Mouse (Mus musculus) hindbrain, embryonic 13.5 days (tissue): Measurements from ENCODE around the gene Mfsd12. TPM values are rescaled to one million over a fixed set of nuclear protein-coding genes. Genes with fewer than 3 reads are reported as not detected.
A peak's percentile ranks its signal among the peaks of the same experiment; 100 is the strongest.

Experiments
- ATAC-seq: fragments of 200-750 bp; cut with Nextera tagmentation; 2 replicates; pipeline ENCODE4 v1.8.0; 2017; ENCODE audit warnings: moderate TSS enrichment; ENCODE audit not compliant: low FRiP score
- H3K27ac ChIP-seq: fragments of 300-500 bp; sonication (generic); 2 replicates; pipeline ENCODE4 v1.5.1; 2015; ENCODE audit warnings: inconsistent platforms, mild to moderate bottlenecking, moderate library complexity
- H3K27me3 ChIP-seq: fragments of 300-500 bp; sonication (generic); 2 replicates; pipeline ENCODE4 v1.6.1; 2015; ENCODE audit warnings: mild to moderate bottlenecking, inconsistent platforms
- H3K36me3 ChIP-seq: fragments of 300-500 bp; sonication (generic); 2 replicates; pipeline ENCODE4 v1.6.1; 2015; ENCODE audit warnings: mild to moderate bottlenecking, inconsistent platforms
- H3K4me1 ChIP-seq: fragments of 300-500 bp; sonication (generic); replicated peaks from 2 replicates; pipeline ENCODE4 v1.6.1; 2015; ENCODE audit warnings: inconsistent platforms
- H3K4me2 ChIP-seq: fragments of 300-500 bp; sonication (generic); 2 replicates; pipeline ENCODE4 v1.6.1; 2015; ENCODE audit warnings: inconsistent platforms, mild to moderate bottlenecking, moderate library complexity
- H3K4me3 ChIP-seq: fragments of 300-500 bp; sonication (generic); 2 replicates; pipeline ENCODE4 v1.5.1; 2015; ENCODE audit warnings: mild to moderate bottlenecking, inconsistent platforms
- H3K9ac ChIP-seq: fragments of 300-500 bp; sonication (generic); 2 replicates; pipeline ENCODE4 v1.6.1; 2015; ENCODE audit warnings: mild to moderate bottlenecking, inconsistent platforms
- H3K9me3 ChIP-seq: fragments of 300-500 bp; sonication (generic); 2 replicates; pipeline ENCODE4 v1.6.1; 2016; ENCODE audit warnings: inconsistent platforms
- WGBS: fragments of 180-500 bp; shearing (Covaris S2); methylation state at CpG from one replicate; pipeline ENCODE4 v1.1.7; 2015; 5-methylcytosine and 5-hydroxymethylcytosine counted together
- polyA plus RNA-seq: library from polyadenylated mRNA; unstranded; fragments of >200 nt; fragmentation: Nextera tagmentation; extraction: Ambion mirVana; gene quantifications from 2 replicates; pipeline ENCODE4 v1.2.1, GENCODE M21; 2015

Gene Mfsd12
- polyA plus RNA-seq, 1 experiment from 2014 or later: 11.9 TPM

DNA sequence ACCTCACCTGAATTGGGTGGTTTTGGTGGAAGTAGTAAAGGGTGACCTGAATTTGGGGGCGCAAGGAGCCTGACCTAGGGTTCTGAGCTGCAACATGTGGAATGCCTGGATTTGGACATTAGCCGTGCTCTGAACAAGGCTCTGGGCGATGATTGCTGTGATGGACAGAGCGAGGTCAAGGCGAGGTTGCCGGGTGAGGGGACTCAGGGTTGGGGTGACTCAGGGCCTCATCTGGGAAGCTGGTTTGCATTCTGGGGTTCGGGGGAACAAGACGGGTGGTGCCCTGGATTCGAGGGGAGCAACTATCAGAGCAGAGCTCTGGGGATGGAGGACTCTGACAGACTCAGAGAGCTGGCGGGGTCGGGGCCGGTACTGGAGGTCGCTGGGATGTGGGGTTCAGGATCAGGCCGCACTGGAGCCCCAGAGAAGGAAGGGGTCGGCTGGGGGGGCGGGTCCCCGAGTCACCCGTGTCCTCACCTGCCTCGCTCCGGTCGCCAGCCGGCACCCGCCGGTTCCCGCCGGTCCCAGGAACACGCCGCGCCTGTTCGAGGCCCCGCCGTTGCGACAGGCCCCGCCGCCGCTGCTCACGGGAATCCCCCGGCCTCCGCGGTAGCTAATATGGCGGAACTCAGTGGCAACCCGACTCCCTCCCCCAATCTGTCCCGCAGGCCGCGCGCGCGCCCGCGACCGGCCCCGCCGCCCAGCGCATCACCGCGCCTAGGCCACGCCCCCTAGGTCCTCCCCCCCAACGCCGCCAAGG lies 20.7 kb downstream of the Mfsd12 start, which contains the start of gene Fzr1:
Fzr1 (minus strand) TSS at position 724 of the 760 bp plus-strand sequence.
- Histone ChIP-seq H3K4me3 (peak within 1 kb of the TSS; percentile 74), H3K27ac (peak within 1 kb of the TSS; percentile 85), H3K36me3 (peaks cover 28% of the 10 kb centered on the region), H3K9ac (peak within 1 kb of the TSS; percentile 95), H3K9me3 (no peaks in the 10 kb centered on the region), H3K4me2 (peak within 1 kb of the TSS; percentile 92), H3K27me3 (no peaks in the 10 kb centered on the region), H3K4me1 (peaks cover 37% of the 10 kb centered on the region)
- peak; percentile 76 for ATAC-seq
- under 1% methylated on average over 58 of the region's 59 CpGs for WGBS

DNA sequence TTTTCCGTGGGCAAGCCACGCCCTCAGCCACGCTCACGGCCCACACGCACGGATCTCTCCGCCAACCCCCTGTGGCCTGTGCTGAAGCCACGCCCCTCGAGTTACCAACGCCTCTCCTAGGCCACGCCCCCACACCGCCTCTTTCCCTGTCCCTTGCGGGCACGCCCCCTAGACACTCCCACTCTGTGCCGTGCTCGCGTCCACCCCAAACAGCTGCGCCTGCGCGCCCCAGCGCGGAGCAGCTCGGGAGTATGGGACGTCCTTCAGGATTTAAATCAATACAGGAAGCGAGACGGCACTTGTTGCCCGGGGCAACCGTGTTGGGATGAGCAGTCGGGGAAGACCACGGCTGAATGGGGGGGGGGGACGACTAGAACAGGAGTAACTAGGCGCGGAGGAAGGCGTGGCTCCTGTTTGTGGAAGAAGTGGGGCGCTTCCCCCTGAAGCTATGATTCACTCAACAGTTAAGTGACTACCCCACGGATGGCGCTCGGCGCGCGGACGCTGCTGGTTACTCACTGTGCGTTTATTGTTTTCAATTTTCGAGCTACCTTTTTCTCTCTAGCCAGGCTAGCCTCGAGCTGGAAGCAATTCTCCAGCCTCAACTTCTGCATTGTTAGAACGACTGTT lies 21.4 kb downstream of the Mfsd12 start:
- H3K36me3 ChIP-seq: peaks cover 21% of the 10 kb centered on the region
- H3K4me2 ChIP-seq: peak overlapping the region; percentile 92
- H3K27me3 ChIP-seq: no peaks in the 10 kb centered on the region
- ATAC-seq: peak; percentile 96
- H3K4me1 ChIP-seq: peaks cover 37% of the 10 kb centered on the region
- peak overlapping the region; percentile 74 for H3K4me3 ChIP-seq
- WGBS: under 1% methylated on average over 46 of the region's 46 CpGs
- H3K9ac ChIP-seq: peak overlapping the region; percentile 95
- H3K9me3 ChIP-seq: no peaks in the 10 kb centered on the region
- peak overlapping the region; percentile 85 for H3K27ac ChIP-seq

DNA sequence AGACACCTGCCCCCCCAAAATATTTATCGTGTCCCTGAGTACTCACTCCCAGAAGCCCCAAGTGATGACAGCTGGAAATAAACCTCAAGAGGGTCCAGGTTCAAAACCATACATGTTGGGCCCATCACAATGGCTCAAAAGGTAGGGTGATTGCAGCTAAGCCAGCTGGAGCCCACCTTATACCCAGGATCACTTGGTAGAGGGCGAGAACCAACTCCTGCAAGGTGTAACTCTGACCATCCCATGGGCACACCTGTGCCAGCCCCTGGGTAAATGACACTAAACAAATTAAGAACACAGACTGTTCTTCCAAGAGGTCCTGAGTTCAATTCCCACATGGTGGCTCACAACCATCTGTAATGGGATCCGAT lies 21.9 kb downstream of the Mfsd12 start:
- Histone ChIP-seq H3K27me3 (no peaks in the 10 kb centered on the region), H3K4me1 (peaks cover 34% of the 10 kb centered on the region), H3K9ac (peak overlapping the region; percentile 95), H3K27ac (peak overlapping the region; percentile 85), H3K36me3 (peaks cover 16% of the 10 kb centered on the region), H3K4me3 (peak overlapping the region; percentile 74), H3K4me2 (peak overlapping the region; percentile 92), H3K9me3 (no peaks in the 10 kb centered on the region)
- ATAC-seq: 0 out of 2 replicates have a peak, but pooled peaks have one; percentile 3
- WGBS: 63% methylated on average over 3 of the region's 3 CpGs

DNA sequence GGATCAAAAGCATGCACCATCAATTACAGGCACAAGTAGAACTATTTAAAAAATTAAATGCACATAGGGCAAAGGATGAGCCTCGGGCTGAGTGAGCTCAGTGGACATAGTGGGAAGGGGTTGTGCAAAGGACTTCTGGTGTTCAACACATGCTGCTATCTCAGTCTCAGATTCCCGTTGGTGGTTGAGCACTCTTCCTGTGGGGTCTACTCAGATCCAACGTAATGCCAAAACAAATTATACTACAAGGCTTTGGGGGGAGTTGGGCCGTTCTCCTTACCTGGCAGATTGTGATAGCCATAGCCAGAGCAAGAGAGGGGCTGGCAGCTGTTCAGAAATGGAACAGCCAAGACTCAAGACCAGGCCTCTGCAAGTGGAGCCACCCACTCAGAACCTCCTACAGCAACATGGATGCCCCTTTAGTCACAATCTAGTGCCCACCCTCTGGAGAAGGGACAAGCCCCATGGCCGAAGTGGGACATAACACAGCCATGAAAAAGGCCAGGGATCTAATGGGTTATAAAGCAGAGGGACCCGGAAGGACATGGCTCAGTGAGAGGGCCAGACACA lies 22.6 kb downstream of the Mfsd12 start:
- Histone ChIP-seq H3K9me3 (no peaks in the 10 kb centered on the region), H3K9ac (no peak overlapping the region), H3K27ac (no peak overlapping the region), H3K4me2 (no peak overlapping the region), H3K36me3 (peaks cover 14% of the 10 kb centered on the region; the same call in 1 of the 2 replicates), H3K4me1 (peaks cover 37% of the 10 kb centered on the region), H3K27me3 (no peaks in the 10 kb centered on the region), H3K4me3 (no peak overlapping the region)
- no peak for ATAC-seq
- 95% methylated on average over 6 of the region's 6 CpGs for WGBS

DNA sequence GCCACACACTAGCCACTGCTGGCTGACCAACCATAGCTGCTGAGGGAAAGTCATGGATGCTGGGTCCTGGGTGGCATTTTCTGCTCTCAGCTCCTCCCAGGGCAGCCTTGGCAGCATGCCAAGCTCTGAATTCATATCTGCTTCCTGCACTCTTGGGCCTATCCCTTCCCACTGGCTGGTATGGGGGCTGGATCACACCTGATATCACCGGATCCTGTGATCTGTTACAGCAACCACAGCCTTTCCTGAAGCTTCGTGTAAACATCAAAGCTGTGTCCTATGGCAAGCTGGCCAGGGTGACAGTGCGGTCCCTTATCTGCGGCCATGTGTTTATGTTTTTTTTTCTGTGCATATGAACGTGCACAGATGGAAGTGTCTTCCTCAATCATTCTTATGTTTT lies 24.7 kb downstream of the Mfsd12 start:
- WGBS: 92% methylated on average over 5 of the region's 5 CpGs
- Histone ChIP-seq H3K27me3 (no peaks in the 10 kb centered on the region), H3K9ac (peak overlapping the region; percentile 39; the same call in 1 of the 2 replicates), H3K4me1 (peaks cover 32% of the 10 kb centered on the region), H3K27ac (0 out of 2 replicates have a peak overlapping the region, but pooled peaks have one; percentile 5), H3K36me3 (peaks cover 13% of the 10 kb centered on the region), H3K4me3 (no peak overlapping the region), H3K4me2 (no peak overlapping the region), H3K9me3 (no peaks in the 10 kb centered on the region)
- ATAC-seq: no peak

DNA sequence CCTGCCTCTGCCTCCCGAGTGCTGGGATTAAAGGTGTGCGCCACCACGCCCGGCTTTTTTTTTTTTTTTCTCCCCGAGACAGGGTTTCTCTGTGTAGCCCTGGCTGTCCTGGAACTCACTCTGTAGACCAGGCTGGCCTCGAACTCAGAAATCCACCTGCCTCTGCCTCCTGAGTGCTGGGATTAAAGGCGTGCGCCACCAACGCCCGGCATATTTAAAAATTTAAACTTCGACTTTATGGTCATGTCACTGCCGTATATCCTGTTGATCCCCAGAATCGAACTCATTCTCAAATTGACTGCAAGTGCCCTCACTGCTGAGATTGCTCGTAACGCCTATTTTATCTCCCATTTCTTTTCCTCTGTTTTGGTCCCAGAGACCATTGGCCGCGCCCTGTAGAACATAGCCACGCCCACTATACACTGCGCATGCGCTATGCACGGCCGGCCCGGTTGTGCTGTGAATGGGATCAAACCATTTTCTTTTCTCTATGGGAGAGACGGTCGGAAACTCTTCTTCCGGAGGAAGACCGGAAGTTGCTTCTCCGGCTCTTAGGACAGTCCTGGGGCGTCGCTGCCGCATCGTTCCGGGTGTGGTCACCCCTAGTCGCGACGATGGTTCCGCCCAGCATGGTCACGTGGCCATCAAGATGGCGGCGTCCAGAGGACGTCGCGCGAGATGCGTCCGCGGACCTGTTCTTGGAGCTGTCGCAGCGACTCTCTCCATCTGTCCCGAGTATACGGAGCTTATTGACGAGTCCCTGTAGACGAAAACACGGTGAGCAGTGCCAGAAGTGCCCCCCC lies 26.7 kb downstream of the Mfsd12 start, which contains the start of the genes Dohh and Gm48551:
Dohh (plus strand) TSS at position 627 of the 803 bp plus-strand sequence.
Gm48551 (plus strand) TSS at position 665 of the 803 bp plus-strand sequence.
- ATAC-seq: peak; percentile 91
- peaks cover 22% of the 10 kb centered on the region for H3K4me1 ChIP-seq
- peak within 1 kb of the TSS; percentile 90 for H3K9ac ChIP-seq
- no peaks in the 10 kb centered on the region for H3K27me3 ChIP-seq
- H3K36me3 ChIP-seq: peaks cover 33% of the 10 kb centered on the region
- WGBS: 9% methylated on average over 54 of the region's 54 CpGs
- peak within 1 kb of the TSS; percentile 90 for H3K27ac ChIP-seq
- no peaks in the 10 kb centered on the region for H3K9me3 ChIP-seq
- peak within 1 kb of the TSS; percentile 95 for H3K4me2 ChIP-seq
- H3K4me3 ChIP-seq: peak within 1 kb of the TSS; percentile 96

DNA sequence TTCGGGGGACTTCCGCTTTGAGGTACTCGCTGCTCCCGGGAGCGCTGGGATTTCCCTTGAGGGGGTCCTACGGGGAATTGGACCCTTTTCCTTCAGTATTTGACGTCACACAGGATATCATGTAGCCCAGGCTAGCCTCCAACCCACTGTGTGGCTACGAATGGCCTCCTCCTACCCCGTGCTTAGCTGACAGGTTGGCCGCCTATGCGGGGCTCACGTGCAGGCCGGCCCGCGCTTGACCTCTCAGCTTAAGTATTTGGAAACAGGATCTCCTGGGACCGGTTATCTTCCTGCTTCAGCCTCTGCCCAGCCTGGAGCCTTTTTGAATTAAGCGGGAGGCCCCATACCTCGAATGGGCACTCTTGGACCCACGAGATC lies 27.3 kb downstream of the Mfsd12 start:
- peaks cover 34% of the 10 kb centered on the region for H3K36me3 ChIP-seq
- H3K4me1 ChIP-seq: peaks cover 23% of the 10 kb centered on the region
- H3K9me3 ChIP-seq: no peaks in the 10 kb centered on the region
- peak overlapping the region; percentile 96 for H3K4me3 ChIP-seq
- no peaks in the 10 kb centered on the region for H3K27me3 ChIP-seq
- peak; percentile 34 for ATAC-seq
- peak overlapping the region; percentile 95 for H3K4me2 ChIP-seq
- WGBS: under 1% methylated on average over 19 of the region's 19 CpGs
- peak overlapping the region; percentile 90 for H3K9ac ChIP-seq
- H3K27ac ChIP-seq: peak overlapping the region; percentile 90

DNA sequence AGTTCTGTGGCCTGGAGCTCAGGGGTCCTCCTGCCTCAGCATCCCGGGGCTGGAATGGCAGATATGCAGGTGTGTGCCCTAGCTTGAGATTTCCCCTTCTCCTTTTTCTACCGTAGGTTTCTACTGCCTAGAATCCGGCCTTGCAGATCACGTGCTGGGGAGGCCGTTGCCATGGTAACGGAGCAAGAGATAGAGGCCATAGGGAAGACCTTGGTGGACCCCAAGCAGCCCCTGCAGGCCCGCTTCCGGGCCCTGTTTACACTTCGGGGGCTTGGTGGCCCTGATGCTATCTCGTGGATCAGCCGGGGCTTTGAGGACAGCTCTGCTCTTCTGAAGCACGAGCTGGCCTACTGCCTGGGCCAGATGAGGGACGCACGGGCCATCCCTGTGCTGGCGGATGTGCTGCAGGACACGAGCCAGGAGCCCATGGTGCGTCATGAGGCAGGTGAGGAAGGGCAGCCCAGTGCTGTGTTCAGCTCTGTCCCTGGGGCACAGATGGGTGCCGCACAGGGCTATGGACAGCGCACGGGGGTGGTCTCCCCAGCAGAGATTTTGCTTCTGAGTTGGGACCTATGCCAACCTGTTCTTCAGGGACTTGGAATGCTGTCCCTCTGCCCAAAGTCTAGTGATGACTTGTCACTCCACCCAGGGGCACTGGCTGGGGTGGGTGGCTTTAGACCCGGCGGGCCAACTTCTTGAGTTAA lies 28.5 kb downstream of the Mfsd12 start:
- Histone ChIP-seq H3K36me3 (peaks cover 36% of the 10 kb centered on the region), H3K9me3 (no peaks in the 10 kb centered on the region), H3K27me3 (no peaks in the 10 kb centered on the region), H3K4me2 (peak overlapping the region; percentile 95), H3K4me1 (peaks cover 27% of the 10 kb centered on the region), H3K4me3 (peak overlapping the region; percentile 96), H3K9ac (peak overlapping the region; percentile 90), H3K27ac (no peak overlapping the region)
- ATAC-seq: no peak
- 84% methylated on average over 22 of the region's 22 CpGs for WGBS

DNA sequence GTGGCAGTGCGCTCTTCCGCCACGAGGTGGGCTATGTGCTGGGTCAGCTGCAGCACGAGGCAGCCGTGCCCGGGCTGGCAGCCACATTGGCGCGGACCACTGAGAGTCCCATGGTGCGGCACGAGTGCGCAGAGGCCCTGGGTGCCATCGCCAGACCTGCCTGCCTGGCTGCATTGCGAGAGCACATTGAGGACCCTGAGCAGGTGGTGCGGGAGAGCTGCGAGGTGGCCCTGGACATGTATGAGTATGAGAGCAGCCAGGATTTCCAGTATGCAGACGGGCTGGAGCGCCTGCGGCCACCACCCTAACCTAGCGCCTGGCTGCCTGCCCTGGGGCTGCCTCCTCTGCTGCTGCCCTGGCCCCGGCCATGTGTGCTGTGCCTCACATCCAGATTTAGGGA lies 30.4 kb downstream of the Mfsd12 start:
- no peak overlapping the region for H3K9ac ChIP-seq
- H3K27ac ChIP-seq: no peak overlapping the region
- 95% methylated on average over 20 of the region's 20 CpGs for WGBS

DNA sequence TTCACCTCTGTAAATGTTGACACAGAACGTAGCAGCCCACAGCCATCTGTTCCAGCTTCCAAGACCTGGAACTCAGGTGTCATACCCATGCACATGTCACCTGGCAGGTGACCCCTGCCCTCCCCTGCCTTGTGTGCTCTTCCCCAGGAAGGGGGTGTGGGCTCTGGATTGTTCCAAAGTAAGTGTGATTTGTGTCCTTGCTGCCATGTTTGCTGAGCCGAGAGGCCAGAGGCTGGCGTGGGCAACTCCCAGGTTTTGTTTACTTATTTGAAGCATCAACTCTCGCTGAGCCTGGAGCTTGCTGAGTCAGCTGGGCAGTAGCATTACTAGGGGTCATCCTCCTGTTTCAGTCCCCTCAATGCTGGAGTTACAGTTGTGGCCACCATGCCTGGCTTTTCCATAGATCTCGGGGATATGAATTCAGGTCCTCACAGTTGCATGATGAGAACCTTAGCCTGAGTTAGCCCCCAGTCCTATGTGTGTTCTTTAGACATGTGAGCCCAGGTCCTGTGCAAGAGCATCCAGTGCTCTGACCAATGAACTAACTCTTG lies 31.3 kb downstream of the Mfsd12 start, which contains the start of gene Gm48552:
Gm48552 (plus strand) TSS at position 501 of the 551 bp plus-strand sequence.
- H3K27ac ChIP-seq: 0 out of 2 replicates have a peak within 1 kb of the TSS, but pooled peaks have one; percentile 52
- 83% methylated on average over 5 of the region's 5 CpGs for WGBS
- H3K4me1 ChIP-seq: peaks cover 38% of the 10 kb centered on the region
- no peak for ATAC-seq
- peak within 1 kb of the TSS; percentile 55; the same call in 1 of the 2 replicates for H3K9ac ChIP-seq
- no peaks in the 10 kb centered on the region for H3K9me3 ChIP-seq
- H3K27me3 ChIP-seq: 0 out of 2 replicates have a peak, but pooled peaks cover 2% of the 10 kb centered on the region
- H3K4me3 ChIP-seq: no peak within 1 kb of the TSS
- no peak within 1 kb of the TSS for H3K4me2 ChIP-seq
- H3K36me3 ChIP-seq: peaks cover 41% of the 10 kb centered on the region

More for the DNA sequence above, 30.4 kb downstream of the Mfsd12 start:
- no peak overlapping the region for H3K4me2 ChIP-seq
- H3K4me3 ChIP-seq: no peak overlapping the region
- no peaks in the 10 kb centered on the region for H3K9me3 ChIP-seq
- peaks cover 41% of the 10 kb centered on the region for H3K36me3 ChIP-seq
- H3K27me3 ChIP-seq: no peaks in the 10 kb centered on the region
- H3K4me1 ChIP-seq: peaks cover 29% of the 10 kb centered on the region
- ATAC-seq: no peak

DNA sequence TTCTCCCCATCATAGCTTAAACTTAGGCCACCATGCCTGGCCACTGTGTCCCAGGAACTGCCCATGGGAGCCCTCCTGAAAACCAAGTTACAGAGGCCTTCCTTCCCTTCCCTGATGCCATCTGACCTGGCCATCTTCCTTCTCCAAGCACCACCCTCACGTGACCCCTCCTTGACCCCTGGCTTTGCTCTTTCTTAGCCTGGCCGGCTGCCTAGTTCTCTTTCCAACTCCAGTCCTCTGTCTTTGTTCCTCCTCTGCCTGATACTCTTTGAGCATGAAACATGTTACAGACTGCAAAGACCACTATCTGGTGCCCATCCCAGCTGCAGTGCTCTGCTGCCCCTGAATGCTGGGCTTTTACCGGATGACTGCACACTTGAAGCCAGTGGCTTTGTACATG lies 32.1 kb downstream of the Mfsd12 start:
- 43% methylated on average over 3 of the region's 3 CpGs for WGBS
- 0 out of 2 replicates have a peak overlapping the region, but pooled peaks have one; percentile 52 for H3K27ac ChIP-seq
- H3K4me3 ChIP-seq: no peak overlapping the region
- 0 out of 2 replicates have a peak, but pooled peaks cover 2% of the 10 kb centered on the region for H3K27me3 ChIP-seq
- no peak for ATAC-seq
- no peaks in the 10 kb centered on the region for H3K9me3 ChIP-seq
- no peak overlapping the region for H3K4me2 ChIP-seq
- H3K9ac ChIP-seq: peak overlapping the region; percentile 55; the same call in 1 of the 2 replicates
- peaks cover 43% of the 10 kb centered on the region for H3K4me1 ChIP-seq
- H3K36me3 ChIP-seq: peaks cover 41% of the 10 kb centered on the region
